Mouse (Mus musculus) testis, adult 2 months (tissue): ENCODE data around the gene Natd1.

Experiments used
- CTCF ChIP-seq: fragments of 200-500 bp; IDR thresholded peaks from 2 replicates; pipeline ENCODE4 v1.5.1; 2012; ENCODE audit warnings: low read depth, mild to moderate bottlenecking, inconsistent platforms, low read length, moderate library complexity; ENCODE audit not compliant: control insufficient read depth, insufficient read depth, insufficient replicate concordance
- POLR2A ChIP-seq: fragments of 200-500 bp; IDR thresholded peaks from 2 replicates; pipeline ENCODE4 v1.6.1; 2012; ENCODE audit warnings: low read depth, mild to moderate bottlenecking, inconsistent platforms, low read length, moderate library complexity; ENCODE audit not compliant: control insufficient read depth

- TF ChIP-seq POLR2A (no peak), CTCF (no peak)
These were observed 47.1 kb downstream of the Natd1 start for GRCm38 (mm10) chr11:60867456-60867855.
